Mouse (Mus musculus) layer of hippocampus, adult 9-11 months (tissue): ENCODE results near the gene Pcsk1n.
"Not testable (repeated sequence)": the region's sequence is repeated elsewhere in the genome, so short reads cannot be mapped to it uniquely, and the experiment has no call there.

Experiments
- DNase-seq: peaks from one replicate; pipeline ENCODE4 v3.0.0; 2022

The Pcsk1n gene

GRCm38 (mm10) chrX:7919601-7920383 is at the start of gene Pcsk1n:
TSS of gene Pcsk1n (plus strand) at chrX:7919822.
- DNase-seq, result peak; percentile 51

- DNase-seq, result no peak
These were observed 49.8 kb upstream of the Pcsk1n start for GRCm38 (mm10) chrX:7869826-7870225.

GRCm38 (mm10) chrX:7878007-7878419 is 41.6 kb upstream of the Pcsk1n start, which contains the start of gene Pim2:
TSS of gene Pim2 (plus strand) at chrX:7878262.
- peak; percentile 90 for DNase-seq

- no peak for DNase-seq
These were observed 41.1 kb upstream of the Pcsk1n start for GRCm38 (mm10) chrX:7878495-7878894.

- peak; percentile 79 for DNase-seq
These were observed 39.8 kb upstream of the Pcsk1n start for GRCm38 (mm10) chrX:7879819-7880218.

GRCm38 (mm10) chrX:7883841-7884567 is 35.6 kb upstream of the Pcsk1n start, which contains the start of gene Slc35a2:
TSS of gene Slc35a2 (plus strand) at chrX:7884028.
- peak; percentile 91 for DNase-seq

GRCm38 (mm10) chrX:7898211-7898610 is 21.4 kb upstream of the Pcsk1n start:
- no peak for DNase-seq

- DNase-seq, result peak; percentile 94
These were observed 20.4 kb upstream of the Pcsk1n start, which contains the start of the genes Pqbp1 and Timm17b for GRCm38 (mm10) chrX:7898880-7899874. TSS of gene Pqbp1 (minus strand) at chrX:7899269. TSS of gene Timm17b (plus strand) at chrX:7899357.

GRCm38 (mm10) chrX:7904441-7904840 is 15.2 kb upstream of the Pcsk1n start:
- DNase-seq, result no peak

GRCm38 (mm10) chrX:7907735-7908134 is 11.9 kb upstream of the Pcsk1n start, which contains the start of gene Gm10491:
TSS of gene Gm10491 (minus strand) at chrX:7907835.
- DNase-seq, result no peak

GRCm38 (mm10) chrX:7909242-7909641 is 10.4 kb upstream of the Pcsk1n start, which contains the start of gene Gm10490:
TSS of gene Gm10490 (plus strand) at chrX:7909542.
- not testable (repeated sequence) for DNase-seq

GRCm38 (mm10) chrX:7910473-7910872 is 9.1 kb upstream of the Pcsk1n start:
- no peak for DNase-seq

GRCm38 (mm10) chrX:7915669-7916068 is 4.0 kb upstream of the Pcsk1n start:
- not testable (repeated sequence) for DNase-seq

- not testable (repeated sequence) for DNase-seq
These were observed 1.7 kb upstream of the Pcsk1n start for GRCm38 (mm10) chrX:7917960-7918359.

- DNase-seq, result no peak
These were observed 2.4 kb downstream of the Pcsk1n start for GRCm38 (mm10) chrX:7922032-7922431.

GRCm38 (mm10) chrX:7926266-7926665 is 6.6 kb downstream of the Pcsk1n start:
- no peak for DNase-seq

- no peak for DNase-seq
These were observed 7.5 kb downstream of the Pcsk1n start for GRCm38 (mm10) chrX:7927116-7927515.

GRCm38 (mm10) chrX:7928270-7928790 is 8.7 kb downstream of the Pcsk1n start, which contains the start of gene Eras:
TSS of gene Eras (minus strand) at chrX:7928607.
- DNase-seq, result no peak

GRCm38 (mm10) chrX:7936874-7937273 is 17.3 kb downstream of the Pcsk1n start:
- no peak for DNase-seq

- DNase-seq, result no peak
These were observed 18.0 kb downstream of the Pcsk1n start for GRCm38 (mm10) chrX:7937667-7938066.

- no peak for DNase-seq
These were observed 26.0 kb downstream of the Pcsk1n start for GRCm38 (mm10) chrX:7945618-7946017.
